Mouse (Mus musculus) monocyte, adult 59 days (primary cell): ENCODE measurements around the gene Pdpn. TPM values are rescaled to one million over a fixed set of nuclear protein-coding genes. Genes with fewer than 3 reads are reported as not detected.

Experiments
- total RNA-seq, 2 experiments: library from RNA; stranded (reverse); gene quantifications; one replicate each; pipeline ENCODE4 v1.2.4; 2023

Gene Pdpn
- under 1 TPM in 1 of 2 experiments, not detected in 1; 1.00 TPM for total RNA-seq

GRCm38 (mm10) chr4:143299325-143300070 is at the start of gene Pdpn:
Pdpn (minus strand) TSS chr4:143299564.

Other genes starting within 250 kb of the Pdpn start
- gene Prdm2, start 86.6 kb downstream of the Pdpn start, total RNA-seq = 10 to 100 TPM; 48.7 to 49.3 TPM
- gene Lrrc38, start 50.2 kb upstream of the Pdpn start, total RNA-seq = not detected
- gene Pramel1, start 94.9 kb upstream of the Pdpn start, total RNA-seq = not detected
- 10 to 100 TPM; 20.1 to 21.9 TPM for gene Pramef8, start 112.9 kb upstream of the Pdpn start, total RNA-seq
- gene Oog4, start 150.8 kb upstream of the Pdpn start, total RNA-seq = not detected
- gene Gm13043, start 211.8 kb upstream of the Pdpn start, total RNA-seq = not detected
- gene Gm13040, start 236.4 kb upstream of the Pdpn start, total RNA-seq = not detected